Mouse (Mus musculus) T-helper 1 cell (primary cell): ENCODE results near the gene Rnase9.

Experiments
- in situ Hi-C: fragments of 300-600 bp; cut with MboI, MseI; formaldehyde crosslinking; loops from one replicate; pipeline ENCODE4 v1.15.1; 2025; ENCODE audit warnings: high pct_unique_total_duplicates

Rnase9 gene

GRCm38 (mm10) chr14:51053176-51053575 lies 11.5 kb upstream of the Rnase9 start:
- in situ Hi-C loops = no loop called here

GRCm38 (mm10) chr14:51051941-51052340 lies 10.3 kb upstream of the Rnase9 start:
- in situ Hi-C loops = no loop called here

GRCm38 (mm10) chr14:51050063-51050462 lies 8.4 kb upstream of the Rnase9 start, which contains the start of gene Rnase11:
Gene Rnase11, minus strand, starts transcription at chr14:51050163.
- in situ Hi-C loops = no loop called here

- in situ Hi-C loops = no loop called here
These were observed 6.2 kb upstream of the Rnase9 start for GRCm38 (mm10) chr14:51047846-51048245.

GRCm38 (mm10) chr14:51036214-51036613 lies 5.5 kb downstream of the Rnase9 start:
- in situ Hi-C loops = loop anchor here (10.0 kb wide), 1 partner anchor 139 kb away; no protein-coding TSS in a partner anchor

- in situ Hi-C loops = loop anchor here (10.0 kb wide), 1 partner anchor 140 kb away; no protein-coding TSS in a partner anchor
These were observed 6.5 kb downstream of the Rnase9 start for GRCm38 (mm10) chr14:51035206-51035605.

GRCm38 (mm10) chr14:51027387-51028155 lies 14.1 kb downstream of the Rnase9 start:
- in situ Hi-C loops = loop anchor here (5.0 kb wide), 1 partner anchor 35 kb away; no protein-coding TSS in a partner anchor

GRCm38 (mm10) chr14:51026391-51027133 lies 15.1 kb downstream of the Rnase9 start:
- in situ Hi-C loops = loop anchor here (5.0 kb wide), 1 partner anchor 36 kb away; no protein-coding TSS in a partner anchor

- in situ Hi-C loops = loop anchor here (5.0 to 25.0 kb wide), 3 partner anchors 37 to 963 kb away; no protein-coding TSS in a partner anchor
These were observed 16.8 kb downstream of the Rnase9 start for GRCm38 (mm10) chr14:51024820-51025219.

GRCm38 (mm10) chr14:51023457-51023856 lies 18.2 kb downstream of the Rnase9 start:
- in situ Hi-C loops = loop anchor here (5.0 to 25.0 kb wide), 2 partner anchors 74 to 961 kb away; no protein-coding TSS in a partner anchor

GRCm38 (mm10) chr14:51017256-51017655 lies 24.4 kb downstream of the Rnase9 start:
- in situ Hi-C loops = loop anchor here (25.0 kb wide), 1 partner anchor 955 kb away; no protein-coding TSS in a partner anchor

GRCm38 (mm10) chr14:51015780-51016179 lies 25.9 kb downstream of the Rnase9 start:
- in situ Hi-C loops = loop anchor here (25.0 kb wide), 1 partner anchor 953 kb away; no protein-coding TSS in a partner anchor

GRCm38 (mm10) chr14:51014724-51015123 lies 26.9 kb downstream of the Rnase9 start:
- in situ Hi-C loops = loop anchor here (25.0 kb wide), 1 partner anchor 952 kb away; no protein-coding TSS in a partner anchor

- in situ Hi-C loops = loop anchor here (25.0 kb wide), 1 partner anchor 947 kb away; no protein-coding TSS in a partner anchor
These were observed 32.1 kb downstream of the Rnase9 start for GRCm38 (mm10) chr14:51009572-51009971.

GRCm38 (mm10) chr14:51008781-51009180 lies 32.9 kb downstream of the Rnase9 start:
- in situ Hi-C loops = loop anchor here (25.0 kb wide), 1 partner anchor 946 kb away; no protein-coding TSS in a partner anchor

- in situ Hi-C loops = loop anchor here (25.0 kb wide), 1 partner anchor 946 kb away; no protein-coding TSS in a partner anchor
These were observed 33.6 kb downstream of the Rnase9 start for GRCm38 (mm10) chr14:51007914-51008713.

GRCm38 (mm10) chr14:51007152-51007801 lies 34.4 kb downstream of the Rnase9 start, which contains the start of gene Rnase10:
Gene Rnase10, plus strand, starts transcription at chr14:51007751.
- in situ Hi-C loops = loop anchor here (25.0 kb wide), 1 partner anchor 945 kb away; no protein-coding TSS in a partner anchor

GRCm38 (mm10) chr14:50997999-50998666 lies 43.5 kb downstream of the Rnase9 start:
- in situ Hi-C loops = no loop called here

- in situ Hi-C loops = no loop called here
These were observed 44.6 kb downstream of the Rnase9 start for GRCm38 (mm10) chr14:50997088-50997487.

GRCm38 (mm10) chr14:50991037-50991436 lies 50.6 kb downstream of the Rnase9 start:
- in situ Hi-C loops = no loop called here
